In genomic region chr16:94719488-94719887, GRCm38 (mm10) we compare ENCODE assay signal across 22 mouse cellular contexts.
DNase-seq lines count a peak whose midpoint lies in the region; ATAC-seq and TF ChIP-seq lines count a peak whose summit lies in the region.
"Had no signal": no experiment of that assay in that cellular context is flagged by ENCODE, and none has a peak within 500 bp of the region (broad histone marks: within the 10 kb centered on the region; RNA-seq: fewer than 3 reads in every experiment).

No protein-coding gene starts in this region.

- intact Hi-C loops in heart, postnatal 36 days (cut with DNase I) = no loop called here

- H3K36me3 ChIP-seq in forebrain, embryonic 15.5 days = no peaks in the 10 kb centered on the region
- no peaks in the 10 kb centered on the region for H3K36me3 ChIP-seq in forebrain, embryonic 13.5 days (ENCODE audit: poor library complexity, severe bottlenecking)
- no peaks in the 10 kb centered on the region for H3K36me3 ChIP-seq in heart, embryonic 14.5 days (ENCODE audit: control insufficient read depth, insufficient read depth, low read length)
- H3K36me3 ChIP-seq in forebrain, postnatal 0 days (ENCODE audit: insufficient read depth) = no peaks in the 10 kb centered on the region
- H3K36me3 ChIP-seq: kidney, embryonic 15.5 days; limb, embryonic 15.5 days; midbrain, embryonic 13.5 days had no signal

- H3K9me3 ChIP-seq in forebrain, embryonic 15.5 days = no peaks in the 10 kb centered on the region
- H3K9me3 ChIP-seq in forebrain, embryonic 13.5 days (replicated peaks) = peaks cover 4% of the 10 kb centered on the region
- H3K9me3 ChIP-seq in heart, embryonic 14.5 days (ENCODE audit: control insufficient read depth, low read length) = 0 out of 2 replicates have a peak, but pooled peaks cover 5% of the 10 kb centered on the region
- no peaks in the 10 kb centered on the region for H3K9me3 ChIP-seq in forebrain, postnatal 0 days (ENCODE audit: low read length)
- H3K9me3 ChIP-seq: limb, embryonic 15.5 days had no signal

- no peak for ATAC-seq in forebrain, embryonic 15.5 days (replicated peaks)
- no peak for ATAC-seq in forebrain, embryonic 13.5 days
- ATAC-seq in heart, embryonic 14.5 days (ENCODE audit: insufficient number of reproducible peaks, insufficient read depth, low FRiP score, low read depth) = no peak
- ATAC-seq in forebrain, postnatal 0 days = no peak
- ATAC-seq: intestine, postnatal 0 days; midbrain, embryonic 13.5 days had no signal

- no peak overlapping the region for H3K4me2 ChIP-seq in forebrain, embryonic 15.5 days (replicated peaks)
- H3K4me2 ChIP-seq in forebrain, embryonic 13.5 days = no peak overlapping the region
- no peak overlapping the region for H3K4me2 ChIP-seq in heart, embryonic 14.5 days (ENCODE audit: low read length)
- 0 out of 2 replicates have a peak overlapping the region, but pooled peaks have one; percentile 26 for H3K4me2 ChIP-seq in forebrain, postnatal 0 days (ENCODE audit: low read depth)
- H3K4me2 ChIP-seq: kidney, embryonic 15.5 days; limb, embryonic 15.5 days; lung, embryonic 14.5 days; midbrain, embryonic 13.5 days had no signal

- H3K27me3 ChIP-seq in forebrain, embryonic 15.5 days = no peaks in the 10 kb centered on the region
- H3K27me3 ChIP-seq in forebrain, embryonic 13.5 days = no peaks in the 10 kb centered on the region; the same call in 1 of the 2 replicates
- H3K27me3 ChIP-seq in heart, embryonic 14.5 days (ENCODE audit: control insufficient read depth, insufficient read depth, low read length) = no peaks in the 10 kb centered on the region
- H3K27me3 ChIP-seq in forebrain, postnatal 0 days (ENCODE audit: insufficient read depth, low read length) = no peaks in the 10 kb centered on the region

- H3K27ac ChIP-seq in forebrain, embryonic 15.5 days (replicated peaks) = peak overlapping the region; percentile 69
- H3K27ac ChIP-seq in forebrain, embryonic 13.5 days = no peak overlapping the region
- H3K27ac ChIP-seq in heart, embryonic 14.5 days (replicated peaks in 1 of 2; ENCODE audit: control insufficient read depth in 1 of 2, insufficient read depth in 1 of 2, low read depth in 2 of 2, low read length in 2 of 2) = peak overlapping the region; percentile 74 to 99
- peak overlapping the region; percentile 57; the same call in 1 of the 2 replicates for H3K27ac ChIP-seq in forebrain, postnatal 0 days (ENCODE audit: low read depth, low read length)
- H3K27ac ChIP-seq: kidney, embryonic 15.5 days; limb, embryonic 15.5 days; liver, embryonic 14.5 days; midbrain, embryonic 13.5 days had no signal

- no peak overlapping the region for H3K4me3 ChIP-seq in forebrain, embryonic 15.5 days
- H3K4me3 ChIP-seq in forebrain, embryonic 13.5 days = no peak overlapping the region
- H3K4me3 ChIP-seq in heart, embryonic 14.5 days (ENCODE audit: control insufficient read depth in 1 of 2, insufficient read depth in 1 of 2, low read depth in 1 of 2, low read length in 2 of 2) = no peak overlapping the region
- H3K4me3 ChIP-seq in forebrain, postnatal 0 days (ENCODE audit: low read depth, low read length) = no peak overlapping the region
- H3K4me3 ChIP-seq: kidney, embryonic 15.5 days; limb, embryonic 15.5 days; midbrain, embryonic 13.5 days had no signal

- H3K4me1 ChIP-seq in forebrain, embryonic 15.5 days = peaks cover 19% of the 10 kb centered on the region
- 0 out of 2 replicates have a peak, but pooled peaks cover 5% of the 10 kb centered on the region for H3K4me1 ChIP-seq in forebrain, embryonic 13.5 days
- peaks cover 30 to 33% of the 10 kb centered on the region in 2 experiments for H3K4me1 ChIP-seq in heart, embryonic 14.5 days (ENCODE audit: control insufficient read depth in 2 of 2, insufficient read depth in 2 of 2, low read length in 2 of 2)
- peaks cover 13% of the 10 kb centered on the region for H3K4me1 ChIP-seq in forebrain, postnatal 0 days (ENCODE audit: insufficient read depth)

- DNase-seq in heart, postnatal 36 days = no peak
- DNase-seq in A20 (ENCODE audit: low read depth, low spot score) = peak; percentile 70
- DNase-seq in forebrain, postnatal 0 days = no peak
- DNase-seq in frontal cortex, postnatal 36 days (ENCODE audit: low spot score in 2 of 2) = no peak
- DNase-seq: adrenal gland, adult 2 months; cerebellum, adult 18-20 months; cerebellum, postnatal 14 days; gastrocnemius, postnatal 36 days; kidney, postnatal 4 days; left cerebral cortex, postnatal 4 days; lung, embryonic 14.5 days; right cerebral cortex, postnatal 14 days; spleen, adult 18-20 months; thymus, postnatal 14 days had no signal

- no peak for TF ChIP-seq CTCF in forebrain, postnatal 0 days (IDR thresholded peaks at IDR 0.05; ENCODE audit: low read depth)

- H3K9ac ChIP-seq in forebrain, embryonic 15.5 days (replicated peaks) = no peak overlapping the region
- no peak overlapping the region for H3K9ac ChIP-seq in forebrain, embryonic 13.5 days
- H3K9ac ChIP-seq in heart, embryonic 14.5 days (ENCODE audit: low read length) = 0 out of 2 replicates have a peak overlapping the region, but pooled peaks have one; percentile 36
- H3K9ac ChIP-seq in forebrain, postnatal 0 days = no peak overlapping the region
- H3K9ac ChIP-seq: kidney, embryonic 15.5 days; limb, embryonic 15.5 days; liver, embryonic 14.5 days; lung, embryonic 14.5 days; midbrain, embryonic 13.5 days had no signal

- WGBS in forebrain, embryonic 15.5 days = 69% methylated on average over 4 of the region's 4 CpGs
- WGBS in forebrain, embryonic 13.5 days = 81% methylated on average over 4 of the region's 4 CpGs
- 43% methylated on average over 4 of the region's 4 CpGs for WGBS in heart, embryonic 14.5 days
- WGBS in forebrain, postnatal 0 days = 72% methylated on average over 4 of the region's 4 CpGs
